Mouse (Mus musculus): ENCODE results near the gene C2cd2l.
"Not testable (repeated sequence)": the region's sequence is repeated elsewhere in the genome, so short reads cannot be mapped to it uniquely, and the experiment has no call there.

GRCm38 (mm10) chr9:44323656-44324055 is 3.6 kb upstream of the C2cd2l start:
- TF ChIP-seq CTCF (conservative IDR thresholded peaks at IDR 0.05; ENCODE audit: low read length); NANOG (IDR thresholded peaks at IDR 0.05; ENCODE audit: borderline replicate concordance, low read length); POU5F1 (IDR thresholded peaks at IDR 0.05; ENCODE audit: borderline replicate concordance, low read length): not testable (repeated sequence)
